In genomic region chr14:59942864-59943611, GRCm38 (mm10) we compare ENCODE assay signal across 7 mouse cellular contexts.
A peak's percentile ranks its signal among the peaks of the same experiment; 100 is the strongest.
DNase-seq lines count a peak whose midpoint lies in the region; ATAC-seq and TF ChIP-seq lines count a peak whose summit lies in the region.

No protein-coding gene starts in this region.

- DNase-seq in adrenal gland, postnatal 25 days = peak; percentile 71
- DNase-seq in embryo, embryonic 9.5 days (ENCODE audit: extremely low spot score) = peak; percentile 87
- DNase-seq in heart, adult 2 months = peak; percentile 53 to 61
- peak; percentile 79 for DNase-seq in neural tube, embryonic 10.5 days (ENCODE audit: extremely low spot score, low spot score)

- no peaks in the 10 kb centered on the region for H3K36me3 ChIP-seq in heart, adult 2 months (ENCODE audit: control insufficient read depth, insufficient read depth, low read length)
- H3K36me3 ChIP-seq in kidney, embryonic 14.5 days (ENCODE audit: control insufficient read depth, insufficient read depth, low read length) = no peaks in the 10 kb centered on the region
- H3K36me3 ChIP-seq in limb, embryonic 13.5 days = no peaks in the 10 kb centered on the region
- no peaks in the 10 kb centered on the region for H3K36me3 ChIP-seq in stomach, embryonic 16.5 days (ENCODE audit: control insufficient read depth, insufficient read depth, low read length)

- WGBS in heart, adult 2 months = 22% methylated on average over 7 of the region's 7 CpGs
- WGBS in kidney, embryonic 14.5 days = 25% methylated on average over 7 of the region's 7 CpGs
- WGBS in limb, embryonic 13.5 days = 28% methylated on average over 7 of the region's 7 CpGs
- 18% methylated on average over 7 of the region's 7 CpGs for WGBS in stomach, embryonic 16.5 days

- H3K79me2 ChIP-seq in heart, adult 2 months (replicated peaks; ENCODE audit: control insufficient read depth, insufficient read depth, low read length) = no peaks in the 10 kb centered on the region

- no peak for TF ChIP-seq POLR2A in heart, adult 2 months (IDR thresholded peaks at IDR 0.05; ENCODE audit: insufficient read depth, low read depth, low read length)

- H3K27me3 ChIP-seq in heart, adult 2 months (ENCODE audit: control insufficient read depth, insufficient read depth, low read length) = no peaks in the 10 kb centered on the region
- no peaks in the 10 kb centered on the region for H3K27me3 ChIP-seq in kidney, embryonic 14.5 days (ENCODE audit: control insufficient read depth, insufficient read depth, low read length)
- H3K27me3 ChIP-seq in limb, embryonic 13.5 days = peaks cover 26% of the 10 kb centered on the region
- peaks cover 4% of the 10 kb centered on the region; the same call in 1 of the 2 replicates for H3K27me3 ChIP-seq in stomach, embryonic 16.5 days (ENCODE audit: control insufficient read depth, insufficient read depth, low read length)

- 0 out of 2 replicates have a peak, but pooled peaks have one; percentile 37 for TF ChIP-seq EP300 in heart, adult 2 months (IDR thresholded peaks at IDR 0.05; ENCODE audit: insufficient read depth, low read depth, low read length)

- no peak overlapping the region for H3K27ac ChIP-seq in heart, adult 2 months
- H3K27ac ChIP-seq in kidney, embryonic 14.5 days (ENCODE audit: low read depth, low read length) = no peak overlapping the region
- no peak overlapping the region for H3K27ac ChIP-seq in limb, embryonic 13.5 days
- no peak overlapping the region for H3K27ac ChIP-seq in stomach, embryonic 16.5 days (ENCODE audit: low read length)

- no peaks in the 10 kb centered on the region for H3K4me1 ChIP-seq in heart, adult 2 months (ENCODE audit: control insufficient read depth, insufficient read depth, low read length)
- no peaks in the 10 kb centered on the region for H3K4me1 ChIP-seq in kidney, embryonic 14.5 days (ENCODE audit: control insufficient read depth, insufficient read depth, low read length)
- H3K4me1 ChIP-seq in limb, embryonic 13.5 days = peaks cover 15% of the 10 kb centered on the region
- 0 out of 2 replicates have a peak, but pooled peaks cover 2% of the 10 kb centered on the region for H3K4me1 ChIP-seq in stomach, embryonic 16.5 days (ENCODE audit: control insufficient read depth, insufficient read depth, low read length)

- no peak overlapping the region for H3K4me2 ChIP-seq in kidney, embryonic 14.5 days (replicated peaks; ENCODE audit: low read depth, low read length)
- H3K4me2 ChIP-seq in limb, embryonic 13.5 days (replicated peaks) = 0 out of 2 replicates have a peak overlapping the region, but pooled peaks have one; percentile 11
- no peak overlapping the region for H3K4me2 ChIP-seq in stomach, embryonic 16.5 days (ENCODE audit: low read depth, low read length)

- intact Hi-C loops in heart, adult 2 months (cut with DNase I) = loop anchor here (1.0 to 2.0 kb wide), 2 partner anchors 330 to 338 kb away; no protein-coding TSS in a partner anchor

- H3K4me3 ChIP-seq in heart, adult 2 months = no peak overlapping the region
- no peak overlapping the region for H3K4me3 ChIP-seq in kidney, embryonic 14.5 days (ENCODE audit: low read length)
- H3K4me3 ChIP-seq in limb, embryonic 13.5 days = no peak overlapping the region
- no peak overlapping the region for H3K4me3 ChIP-seq in stomach, embryonic 16.5 days (replicated peaks; ENCODE audit: low read length)

- TF ChIP-seq CTCF in heart, adult 2 months (IDR thresholded peaks at IDR 0.05) = peak; percentile 82

- H3K9ac ChIP-seq in heart, adult 2 months (ENCODE audit: low read depth, low read length) = no peak overlapping the region
- H3K9ac ChIP-seq in kidney, embryonic 14.5 days (ENCODE audit: low read depth, low read length) = no peak overlapping the region
- H3K9ac ChIP-seq in limb, embryonic 13.5 days = no peak overlapping the region
- no peak overlapping the region for H3K9ac ChIP-seq in stomach, embryonic 16.5 days (ENCODE audit: low read length)

- no peaks in the 10 kb centered on the region for H3K9me3 ChIP-seq in kidney, embryonic 14.5 days (ENCODE audit: control insufficient read depth, low read length)
- H3K9me3 ChIP-seq in limb, embryonic 13.5 days = no peaks in the 10 kb centered on the region
- no peaks in the 10 kb centered on the region for H3K9me3 ChIP-seq in stomach, embryonic 16.5 days (replicated peaks; ENCODE audit: control insufficient read depth, low read length)

- ATAC-seq in kidney, embryonic 14.5 days (ENCODE audit: low FRiP score, low TSS enrichment) = peak; percentile 86
- ATAC-seq in limb, embryonic 13.5 days (ENCODE audit: low FRiP score, low read depth) = peak; percentile 82; the same call in 1 of the 2 replicates
- peak; percentile 47; the same call in 1 of the 2 replicates for ATAC-seq in stomach, embryonic 16.5 days (ENCODE audit: insufficient read depth, low FRiP score)
